Mouse (Mus musculus) ovary, postnatal 14 days (tissue): ENCODE data around the gene Galnt16.

Experiments used
- DNase-seq: peaks from one replicate; pipeline ENCODE4 v3.0.0; 2022; ENCODE audit warnings: low spot score

The Galnt16 gene

DNA sequence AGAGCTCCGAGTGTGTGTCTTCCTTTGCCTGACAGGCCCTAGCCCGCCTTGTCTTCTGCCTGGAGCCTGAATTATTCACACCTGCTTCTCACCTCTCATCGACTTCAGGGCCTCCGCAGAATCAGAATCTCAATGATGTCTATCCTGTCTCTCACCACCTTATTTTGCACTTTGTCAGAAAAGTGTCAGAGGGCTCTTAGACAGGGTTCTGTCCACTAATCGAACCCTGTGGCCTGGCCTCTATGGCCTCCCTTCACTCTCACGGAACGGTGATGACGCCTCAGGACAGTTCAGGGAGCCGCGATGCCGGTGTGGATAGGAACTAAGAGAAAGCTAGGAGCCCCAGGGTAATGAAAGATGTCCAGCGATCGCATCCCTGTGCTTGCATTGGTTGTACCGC lies at the start of gene Galnt16:
Gene Galnt16 (plus strand): TSS at position 301 of the 400 bp plus-strand sequence.
- DNase-seq: no peak

GRCm38 (mm10) chr12:80470206-80470605 lies 47.9 kb upstream of the Galnt16 start:
- no peak for DNase-seq

DNA sequence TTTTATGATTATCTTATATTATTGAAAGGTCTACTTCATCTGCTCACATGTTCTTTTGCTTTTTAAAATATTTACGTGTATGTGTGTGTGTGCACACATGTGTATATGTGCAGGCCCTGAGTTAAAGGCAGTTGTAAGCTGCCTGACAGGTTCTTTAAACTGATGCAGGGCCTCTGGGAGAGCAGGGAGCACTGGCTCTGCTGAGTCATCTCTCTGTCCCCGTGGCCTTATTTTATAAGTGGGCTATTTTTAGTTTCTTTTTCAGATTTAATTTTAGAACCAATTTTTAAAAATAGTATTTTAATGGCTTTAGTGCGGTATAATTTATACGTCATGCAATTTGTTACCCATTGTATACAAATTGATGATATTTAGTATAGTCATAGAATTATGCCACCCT lies 46.2 kb upstream of the Galnt16 start:
- DNase-seq: no peak

GRCm38 (mm10) chr12:80473731-80474130 lies 44.3 kb upstream of the Galnt16 start:
- DNase-seq: no peak

GRCm38 (mm10) chr12:80479986-80480385 lies 38.1 kb upstream of the Galnt16 start:
- no peak for DNase-seq

DNA sequence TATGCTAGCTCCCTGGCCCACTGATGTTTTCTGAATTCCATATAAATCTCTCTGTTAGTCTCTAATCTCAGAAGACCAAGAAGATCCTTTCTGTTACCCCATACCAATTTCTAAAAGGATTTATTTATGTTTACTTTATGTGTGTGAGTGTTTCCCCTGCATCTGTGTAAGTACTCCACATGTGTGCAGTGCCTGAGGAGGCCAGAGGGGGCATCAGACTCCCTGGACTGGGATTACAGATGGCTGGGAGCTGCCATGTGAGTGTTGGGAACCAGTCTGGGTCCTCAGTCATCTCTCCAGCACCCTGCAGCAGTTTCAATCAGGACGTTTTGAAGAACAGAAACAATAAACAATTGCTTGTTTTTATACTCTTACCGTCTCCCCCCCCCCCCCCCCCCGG lies 34.7 kb upstream of the Galnt16 start:
- no peak for DNase-seq

- DNase-seq: no peak
Observed at GRCm38 (mm10) chr12:80493311-80493710, 24.8 kb upstream of the Galnt16 start.

GRCm38 (mm10) chr12:80495691-80496090 lies 22.4 kb upstream of the Galnt16 start:
- no peak for DNase-seq

GRCm38 (mm10) chr12:80498356-80498755 lies 19.7 kb upstream of the Galnt16 start:
- no peak for DNase-seq

- DNase-seq: no peak
Observed at GRCm38 (mm10) chr12:80500506-80500905, 17.6 kb upstream of the Galnt16 start.

DNA sequence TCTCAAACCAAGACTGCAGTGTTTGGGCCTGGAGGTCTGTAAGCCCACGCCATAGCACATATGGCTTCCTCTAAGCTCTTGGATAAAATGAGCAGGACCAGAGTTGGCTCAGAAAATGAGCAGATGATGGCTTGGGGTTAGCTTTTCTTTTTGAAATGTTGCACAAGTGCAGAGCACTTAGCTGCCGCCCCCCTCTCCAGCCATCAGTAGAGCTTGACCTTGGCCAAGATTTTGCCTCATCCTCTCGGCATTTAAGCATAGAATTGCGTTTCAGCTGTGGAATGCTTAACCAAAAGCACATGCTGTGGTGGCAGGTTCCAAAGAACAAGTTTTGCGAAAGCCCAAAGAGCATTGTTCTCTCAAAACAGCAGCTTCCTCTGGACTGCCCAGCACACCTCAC lies 13.4 kb upstream of the Galnt16 start:
- no peak for DNase-seq

DNA sequence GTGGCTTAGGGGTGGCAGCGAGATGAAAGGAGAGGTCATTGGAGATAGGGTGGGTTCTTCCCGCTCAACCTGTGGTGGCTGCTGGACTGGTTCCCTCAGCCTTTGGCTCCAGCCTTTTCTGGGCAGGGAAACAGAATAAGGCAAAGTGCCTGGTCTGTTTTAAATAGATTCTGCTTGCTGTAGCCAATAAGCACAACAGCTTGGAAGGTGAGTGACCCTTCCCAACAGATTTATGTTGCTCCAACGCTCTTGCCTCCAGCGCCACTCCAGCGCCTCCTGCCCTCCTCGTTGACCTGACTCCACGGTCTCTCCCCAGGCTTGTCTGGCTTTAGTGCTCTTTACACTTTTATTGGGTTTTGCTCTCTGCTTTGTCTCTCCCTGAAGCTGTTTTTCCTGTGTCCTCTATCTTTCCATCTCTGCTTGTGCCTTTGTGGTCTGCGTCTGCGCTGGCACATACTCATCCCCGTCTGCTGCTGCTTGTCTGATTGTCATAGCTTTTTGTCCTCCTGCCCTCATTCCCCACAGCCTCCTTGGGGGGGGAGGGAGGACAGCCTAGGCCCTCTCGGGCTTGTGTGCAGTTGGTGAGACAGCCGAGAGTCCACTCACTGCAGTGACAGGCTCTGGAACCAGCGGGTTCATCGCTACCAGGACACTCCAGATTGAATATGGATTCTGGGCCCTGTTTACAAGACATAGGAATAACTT lies 10.9 kb upstream of the Galnt16 start:
- DNase-seq: no peak

DNA sequence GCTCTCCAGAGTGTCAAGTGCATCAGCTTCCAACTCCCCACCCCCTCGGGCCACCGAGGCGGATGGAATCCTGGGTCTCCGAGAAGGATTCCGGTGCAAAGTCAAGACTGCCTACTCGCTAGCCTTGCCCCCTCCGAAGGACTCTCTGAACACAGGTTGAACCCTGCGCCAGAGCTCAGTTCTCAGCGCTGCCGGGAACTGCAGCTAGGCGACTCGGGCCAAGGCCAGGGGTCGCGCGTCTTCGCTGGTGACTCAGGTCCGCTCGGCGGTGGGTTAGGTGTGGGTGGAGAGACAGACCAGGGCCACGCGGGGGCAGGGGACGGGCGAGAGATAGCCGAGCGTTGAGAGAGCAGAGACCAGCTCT lies 298 bp downstream of the Galnt16 start:
- DNase-seq: no peak

DNA sequence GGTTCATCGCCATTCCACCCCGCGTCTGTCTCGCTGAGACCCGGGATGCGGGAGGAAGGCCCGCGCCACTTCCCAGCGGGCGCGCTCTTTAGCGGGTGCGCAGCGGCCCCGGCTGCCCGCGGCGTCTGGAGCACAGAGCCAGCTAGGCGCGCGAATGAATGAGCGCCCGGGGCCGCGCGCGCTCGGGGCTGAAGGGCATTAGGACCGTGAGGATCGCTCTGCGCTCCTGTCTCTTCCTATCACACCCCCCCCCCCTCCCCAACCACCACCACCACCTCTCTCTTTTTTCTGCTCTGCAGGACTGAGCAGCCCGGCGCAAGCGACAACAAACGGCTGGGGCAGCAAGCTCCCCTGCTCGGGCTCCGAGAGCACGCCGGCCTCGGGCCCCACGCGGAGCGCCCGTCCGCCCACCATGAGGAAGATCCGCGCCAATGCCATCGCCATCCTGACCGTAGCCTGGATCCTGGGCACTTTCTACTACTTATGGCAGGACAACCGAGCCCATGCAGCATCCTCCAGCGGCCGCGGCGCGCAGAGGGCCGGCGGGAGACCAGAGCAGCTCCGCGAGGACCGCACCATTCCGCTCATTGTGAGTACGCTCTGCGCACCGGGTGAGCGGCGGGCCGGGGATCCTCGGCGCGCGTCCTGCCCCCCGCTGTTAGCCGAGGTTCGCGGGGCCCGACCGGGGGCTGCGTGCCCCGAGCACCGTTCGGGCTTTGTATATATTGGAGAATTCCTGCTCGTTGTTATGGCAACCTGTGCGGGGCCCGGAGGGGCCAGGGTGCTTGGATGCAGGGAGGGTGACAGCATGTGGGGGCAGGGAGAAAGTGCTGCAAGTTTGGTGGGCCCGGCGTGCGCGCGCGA lies 912 bp downstream of the Galnt16 start:
- DNase-seq: no peak

GRCm38 (mm10) chr12:80519621-80520332 lies 1.7 kb downstream of the Galnt16 start:
- no peak for DNase-seq

DNA sequence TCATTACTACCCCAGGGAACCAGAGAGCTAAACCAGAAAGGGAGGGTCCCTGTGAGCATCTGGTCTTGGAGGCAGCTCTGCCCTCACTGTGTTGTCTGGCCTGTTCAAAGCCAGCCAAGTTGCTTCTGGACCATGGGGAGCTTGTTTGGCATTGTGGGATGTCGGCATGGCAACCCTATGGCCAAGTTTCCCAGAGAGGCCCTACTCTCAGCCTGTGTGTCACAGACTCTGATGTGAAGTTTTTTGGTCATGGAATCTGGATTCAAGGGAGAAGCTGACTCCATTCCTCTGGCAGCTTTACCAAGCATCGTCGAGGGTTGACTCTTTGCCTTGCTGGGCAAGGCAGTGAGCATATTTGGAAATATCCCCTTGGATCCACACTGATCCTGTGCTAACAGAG lies 3.9 kb downstream of the Galnt16 start:
- DNase-seq: no peak

- no peak for DNase-seq
Observed at GRCm38 (mm10) chr12:80524276-80524921, 6.3 kb downstream of the Galnt16 start.

GRCm38 (mm10) chr12:80525513-80525912 lies 7.4 kb downstream of the Galnt16 start:
- DNase-seq: no peak

DNA sequence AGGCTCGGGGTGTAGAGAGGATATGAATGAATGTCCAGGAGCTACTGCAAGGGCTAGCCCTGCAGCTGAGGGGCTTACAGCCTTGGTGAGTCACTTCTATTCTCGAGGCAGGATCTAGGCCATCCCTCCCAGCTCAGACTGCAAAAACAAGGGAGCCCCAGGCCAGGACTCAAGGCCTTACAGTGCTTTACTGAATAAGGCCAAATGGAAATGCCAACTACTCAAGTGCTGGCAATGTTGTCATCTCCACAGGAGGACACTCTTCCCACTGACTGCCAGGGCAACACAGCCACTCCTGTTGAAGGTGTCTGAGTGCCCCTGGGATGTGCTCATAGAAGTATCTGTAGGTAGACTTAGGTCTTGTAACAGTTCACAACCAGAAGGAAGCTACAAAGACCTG lies 8.4 kb downstream of the Galnt16 start:
- DNase-seq: no peak

GRCm38 (mm10) chr12:80527727-80528389 lies 9.8 kb downstream of the Galnt16 start:
- no peak for DNase-seq

- DNase-seq: no peak
Observed at GRCm38 (mm10) chr12:80530052-80530451, 12.0 kb downstream of the Galnt16 start.

GRCm38 (mm10) chr12:80530630-80531029 lies 12.6 kb downstream of the Galnt16 start:
- no peak for DNase-seq
